Mouse (Mus musculus): ENCODE results near the gene Sh3kbp1. TPM values are rescaled to one million over a fixed set of nuclear protein-coding genes. Genes with fewer than 3 reads are reported as not detected.

The Sh3kbp1 gene
- total and polyA plus RNA-seq, 3 experiments, result 18.6 to 37.7 TPM; not detected in 1

- H3K9ac ChIP-seq (ENCODE audit: control insufficient read depth, low read depth, low read length, poor library complexity, severe bottlenecking), result no peak overlapping the region
- H3K4me1 ChIP-seq (ENCODE audit: control insufficient read depth in 1 of 2, insufficient read depth in 2 of 2, low read length in 2 of 2), result peaks cover 0 to 2% of the 10 kb centered on the region in 2 experiments; a peak in 3 of 4 replicates
- H3K4me3 ChIP-seq (ENCODE audit: control insufficient read depth in 1 of 2, insufficient read depth in 1 of 2, low read depth in 2 of 2, low read length in 2 of 2), result no peak overlapping the region
- peaks cover 0 to 7% of the 10 kb centered on the region in 2 experiments; a peak in 2 of 4 replicates for H3K36me3 ChIP-seq (ENCODE audit: control insufficient read depth in 1 of 2, insufficient read depth in 2 of 2, low read length in 2 of 2)
- peak; percentile 70 for DNase-seq (ENCODE audit: low read depth, low spot score)
- no peaks in the 10 kb centered on the region for H3K79me2 ChIP-seq (ENCODE audit: control insufficient read depth, insufficient read depth, low read length, poor library complexity)
- no peaks in the 10 kb centered on the region for H3K27me3 ChIP-seq (ENCODE audit: control insufficient read depth in 1 of 2, insufficient read depth in 2 of 2, low read length in 2 of 2)
- TF ChIP-seq EP300 (IDR thresholded peaks at IDR 0.05; ENCODE audit: low read depth in 1 of 2, low read length in 2 of 2) (peak in 1 of 2 experiments; percentile 13; a peak in 1 of 4 replicates), POLR2A (IDR thresholded peaks at IDR 0.05; ENCODE audit: control insufficient read depth in 1 of 2, insufficient read depth in 1 of 2, low read depth in 1 of 2, low read length in 2 of 2, poor library complexity in 1 of 2) (no peak)
- no peak overlapping the region for H3K27ac ChIP-seq (ENCODE audit: control insufficient read depth, low read depth, low read length)
- no peaks in the 10 kb centered on the region for H3K9me3 ChIP-seq (replicated peaks; ENCODE audit: insufficient read depth, low read length)
Observed at GRCm38 (mm10) chrX:159924759-159925158, 297.7 kb downstream of the Sh3kbp1 start.

DNA sequence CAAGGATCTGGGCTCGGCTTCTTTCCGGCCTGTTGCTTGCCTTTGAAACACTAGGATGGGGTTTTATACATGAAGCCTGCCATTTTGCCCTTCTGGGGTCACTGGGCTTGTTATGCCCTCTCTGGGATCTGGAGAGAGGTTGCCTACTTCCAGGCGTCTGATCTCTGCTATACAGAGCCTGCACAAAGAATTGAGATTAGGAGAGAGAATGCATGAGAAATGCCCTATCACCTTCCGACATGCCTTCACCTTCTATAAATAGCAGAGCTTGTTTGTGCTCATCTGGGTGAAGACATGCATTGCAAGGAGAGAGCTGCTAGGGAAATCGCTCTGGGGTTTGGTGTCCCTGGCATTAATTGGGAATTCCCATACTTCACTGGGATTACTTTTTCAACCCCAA is 301.1 kb downstream of the Sh3kbp1 start:
- Histone ChIP-seq H3K9ac (ENCODE audit: control insufficient read depth, low read depth, low read length, poor library complexity, severe bottlenecking) (no peak overlapping the region), H3K4me1 (ENCODE audit: control insufficient read depth in 1 of 2, insufficient read depth in 2 of 2, low read length in 2 of 2) (peaks cover 0 to 2% of the 10 kb centered on the region in 2 experiments; a peak in 3 of 4 replicates), H3K9me3 (replicated peaks; ENCODE audit: insufficient read depth, low read length) (no peaks in the 10 kb centered on the region), H3K36me3 (ENCODE audit: control insufficient read depth in 1 of 2, insufficient read depth in 2 of 2, low read length in 2 of 2) (peaks cover 0 to 7% of the 10 kb centered on the region in 2 experiments; a peak in 2 of 4 replicates), H3K27ac (ENCODE audit: control insufficient read depth, low read depth, low read length) (no peak overlapping the region), H3K4me3 (ENCODE audit: control insufficient read depth in 1 of 2, insufficient read depth in 1 of 2, low read depth in 2 of 2, low read length in 2 of 2) (no peak overlapping the region), H3K27me3 (ENCODE audit: control insufficient read depth in 1 of 2, insufficient read depth in 2 of 2, low read length in 2 of 2) (no peaks in the 10 kb centered on the region), H3K79me2 (ENCODE audit: control insufficient read depth, insufficient read depth, low read length, poor library complexity) (no peaks in the 10 kb centered on the region)
- TF ChIP-seq TAL1 (IDR thresholded peaks at IDR 0.05; ENCODE audit: low read length) (no peak), POLR2AphosphoS2 (IDR thresholded peaks at IDR 0.05; ENCODE audit: low read length) (no peak), BHLHE40 (IDR thresholded peaks at IDR 0.05; ENCODE audit: borderline replicate concordance, low read depth, low read length) (no peak), GABPA (IDR thresholded peaks at IDR 0.05; ENCODE audit: low read depth, low read length) (no peak), CHD1 (IDR thresholded peaks at IDR 0.05; ENCODE audit: low read depth, low read length) (no peak), HCFC1 (IDR thresholded peaks at IDR 0.05; ENCODE audit: low read depth, low read length) (no peak), USF2 (IDR thresholded peaks at IDR 0.05; ENCODE audit: borderline replicate concordance in 1 of 2, insufficient read depth in 1 of 2, low read depth in 1 of 2, low read length in 2 of 2) (no peak), POLR2AphosphoS5 (IDR thresholded peaks at IDR 0.05; ENCODE audit: borderline replicate concordance, low read depth, low read length) (no peak), RAD21 (IDR thresholded peaks at IDR 0.05; ENCODE audit: low read depth, low read length) (no peak), POLR2A (IDR thresholded peaks at IDR 0.05; ENCODE audit: control insufficient read depth in 1 of 2, insufficient read depth in 1 of 2, low read depth in 1 of 2, low read length in 2 of 2, poor library complexity in 1 of 2) (no peak)
- DNase-seq (ENCODE audit: low read depth, low spot score), result no peak

- Histone ChIP-seq H3K27me3 (ENCODE audit: control insufficient read depth in 1 of 2, insufficient read depth in 2 of 2, low read length in 2 of 2) (no peaks in the 10 kb centered on the region), H3K36me3 (ENCODE audit: control insufficient read depth in 1 of 2, insufficient read depth in 2 of 2, low read length in 2 of 2) (peaks cover 0 to 7% of the 10 kb centered on the region in 2 experiments; a peak in 2 of 4 replicates), H3K27ac (ENCODE audit: control insufficient read depth, low read depth, low read length) (no peak overlapping the region), H3K4me1 (ENCODE audit: control insufficient read depth in 1 of 2, insufficient read depth in 2 of 2, low read length in 2 of 2) (peaks cover 0 to 2% of the 10 kb centered on the region in 2 experiments; a peak in 3 of 4 replicates), H3K4me3 (ENCODE audit: control insufficient read depth in 1 of 2, insufficient read depth in 1 of 2, low read depth in 2 of 2, low read length in 2 of 2) (no peak overlapping the region), H3K9ac (ENCODE audit: control insufficient read depth, low read depth, low read length, poor library complexity, severe bottlenecking) (no peak overlapping the region), H3K79me2 (ENCODE audit: control insufficient read depth, insufficient read depth, low read length, poor library complexity) (no peaks in the 10 kb centered on the region), H3K9me3 (replicated peaks; ENCODE audit: insufficient read depth, low read length) (no peaks in the 10 kb centered on the region)
- DNase-seq (ENCODE audit: low read depth, low spot score), result no peak
- no peak for TF ChIP-seq USF2 (IDR thresholded peaks at IDR 0.05; ENCODE audit: borderline replicate concordance in 1 of 2, insufficient read depth in 1 of 2, low read depth in 1 of 2, low read length in 2 of 2)
- no peak for TF ChIP-seq MXI1 (IDR thresholded peaks at IDR 0.05; ENCODE audit: low read depth, low read length)
- no peak for TF ChIP-seq MAZ (IDR thresholded peaks at IDR 0.05; ENCODE audit: low read depth, low read length)
- no peak for TF ChIP-seq USF1 (IDR thresholded peaks at IDR 0.05; ENCODE audit: low read depth, low read length)
- TF ChIP-seq ZKSCAN1 (IDR thresholded peaks at IDR 0.05; ENCODE audit: low read depth, low read length), result no peak
- no peak for TF ChIP-seq CTCF (IDR thresholded peaks at IDR 0.05 in 2 of 3, conservative IDR thresholded peaks at IDR 0.05 in 1 of 3; ENCODE audit: control insufficient read depth in 1 of 3, insufficient read depth in 1 of 3, low read depth in 2 of 3, low read length in 3 of 3, poor library complexity in 1 of 3, severe bottlenecking in 1 of 3)
- TF ChIP-seq GATA1 (IDR thresholded peaks at IDR 0.05; ENCODE audit: low read depth, low read length), result no peak
- TF ChIP-seq MYC (IDR thresholded peaks at IDR 0.05; ENCODE audit: low read depth, low read length), result no peak
- no peak for TF ChIP-seq MAX (IDR thresholded peaks at IDR 0.05; ENCODE audit: low read length)
- TF ChIP-seq NRF1 (IDR thresholded peaks at IDR 0.05; ENCODE audit: insufficient read depth, low read depth, low read length, poor library complexity, severe bottlenecking), result no peak
Observed at GRCm38 (mm10) chrX:159928834-159929233, 301.8 kb downstream of the Sh3kbp1 start.
